Mouse (Mus musculus) hindbrain, embryonic 11.5 days (tissue): ENCODE results near the gene Tmem11. TPM values are rescaled to one million over a fixed set of nuclear protein-coding genes. Genes with fewer than 3 reads are reported as not detected.
"Not testable (repeated sequence)": the region's sequence is repeated elsewhere in the genome, so short reads cannot be mapped to it uniquely, and the experiment has no call there.

Source experiments
- ATAC-seq: fragments of 200-750 bp; cut with Nextera tagmentation; 2 replicates; pipeline ENCODE4 v1.8.0; 2017; ENCODE audit warnings: mild to moderate bottlenecking, moderate TSS enrichment, moderate library complexity; ENCODE audit not compliant: low FRiP score
- DNase-seq: peaks from one replicate; pipeline ENCODE4 v3.0.0-alpha.2; 2015; ENCODE audit warnings: low spot score
- H3K27ac ChIP-seq: fragments of 300-500 bp; sonication (generic); 2 replicates; pipeline ENCODE4 v1.5.1; 2014; ENCODE audit warnings: mild to moderate bottlenecking, low read depth, low read length
- H3K27me3 ChIP-seq: fragments of 300-500 bp; sonication (generic); 2 replicates; pipeline ENCODE4 v1.6.1; 2014; ENCODE audit warnings: mild to moderate bottlenecking, low read length, moderate library complexity, mixed read lengths; ENCODE audit not compliant: control insufficient read depth, insufficient read depth
- H3K36me3 ChIP-seq: fragments of 300-500 bp; sonication (generic); 2 replicates; pipeline ENCODE4 v1.6.1; 2014; ENCODE audit warnings: mild to moderate bottlenecking, low read length, moderate library complexity, mixed read lengths; ENCODE audit not compliant: control insufficient read depth, insufficient read depth
- H3K4me1 ChIP-seq: fragments of 300-500 bp; sonication (generic); replicated peaks from 2 replicates; pipeline ENCODE4 v1.6.1; 2014; ENCODE audit warnings: low read length, mixed read lengths; ENCODE audit not compliant: control insufficient read depth, insufficient read depth
- H3K4me2 ChIP-seq: fragments of 300-500 bp; sonication (generic); replicated peaks from 2 replicates; pipeline ENCODE4 v1.6.1; 2014; ENCODE audit warnings: mild to moderate bottlenecking, low read depth, low read length
- H3K4me3 ChIP-seq: fragments of 300-500 bp; sonication (generic); 2 replicates; pipeline ENCODE4 v1.5.1; 2014; ENCODE audit warnings: low read depth, low read length
- H3K9ac ChIP-seq: fragments of 300-500 bp; sonication (generic); 2 replicates; pipeline ENCODE4 v1.6.1; 2014; ENCODE audit warnings: low read depth, low read length
- H3K9me3 ChIP-seq: fragments of 300-500 bp; sonication (generic); 2 replicates; pipeline ENCODE4 v1.6.1; 2016; ENCODE audit warnings: low read length; ENCODE audit not compliant: control insufficient read depth
- WGBS: fragments of 180-500 bp; shearing (Covaris S2); extraction: QIAGEN DNeasy Blood & Tissue Kit; methylation state at CpG from one replicate; pipeline ENCODE4 v1.1.7; 2014; 5-methylcytosine and 5-hydroxymethylcytosine counted together
- polyA plus RNA-seq: library from polyadenylated mRNA; unstranded; fragments of >200 nt; fragmentation: Nextera tagmentation; extraction: Ambion mirVana; gene quantifications from 2 replicates; pipeline ENCODE4 v1.2.1, GENCODE M21; 2014

Gene Tmem11
- polyA plus RNA-seq, 1 experiment from 2014 or later: 62.4 TPM

GRCm38 (mm10) chr11:60878056-60878612 is 938 bp downstream of the Tmem11 start:
- peak overlapping the region; percentile 92 for H3K4me3 ChIP-seq
- ATAC-seq (peak; percentile 82), DNase-seq (no peak)
- H3K9me3 ChIP-seq: no peaks in the 10 kb centered on the region
- peak overlapping the region; percentile 88 for H3K9ac ChIP-seq
- under 1% methylated on average over 40 of the region's 52 CpGs for WGBS
- H3K27me3 ChIP-seq: no peaks in the 10 kb centered on the region
- H3K4me1 ChIP-seq: peaks cover 3% of the 10 kb centered on the region
- H3K36me3 ChIP-seq: no peaks in the 10 kb centered on the region
- peak overlapping the region; percentile 70 for H3K27ac ChIP-seq
- H3K4me2 ChIP-seq: peak overlapping the region; percentile 62

GRCm38 (mm10) chr11:60873101-60873500 is 6.0 kb downstream of the Tmem11 start:
- Histone ChIP-seq H3K4me2 (no peak overlapping the region), H3K27me3 (no peaks in the 10 kb centered on the region), H3K4me3 (no peak overlapping the region), H3K36me3 (no peaks in the 10 kb centered on the region), H3K27ac (no peak overlapping the region), H3K4me1 (peaks cover 3% of the 10 kb centered on the region), H3K9ac (no peak overlapping the region), H3K9me3 (no peaks in the 10 kb centered on the region)
- 89% methylated on average over 6 of the region's 6 CpGs for WGBS
- no peak for DNase-seq
- ATAC-seq: no peak

GRCm38 (mm10) chr11:60871409-60871808 is 7.7 kb downstream of the Tmem11 start:
- ATAC-seq: no peak

GRCm38 (mm10) chr11:60869471-60869870 is 9.6 kb downstream of the Tmem11 start:
- H3K9ac ChIP-seq, H3K4me1 ChIP-seq, DNase-seq, H3K36me3 ChIP-seq, H3K9me3 ChIP-seq, H3K27me3 ChIP-seq, H3K27ac ChIP-seq, ATAC-seq, H3K4me3 ChIP-seq, H3K4me2 ChIP-seq: not testable (repeated sequence)
- WGBS: 92% methylated on average over 6 of the region's 6 CpGs

More at GRCm38 (mm10) chr11:60871409-60871808, 7.7 kb downstream of the Tmem11 start:
- Histone ChIP-seq H3K27ac (no peak overlapping the region), H3K4me3 (no peak overlapping the region), H3K9ac (no peak overlapping the region), H3K4me2 (no peak overlapping the region), H3K4me1 (no peaks in the 10 kb centered on the region), H3K36me3 (no peaks in the 10 kb centered on the region), H3K9me3 (no peaks in the 10 kb centered on the region), H3K27me3 (no peaks in the 10 kb centered on the region)
- WGBS: 90% methylated on average over 4 of the region's 4 CpGs
- no peak for DNase-seq

- Histone ChIP-seq H3K4me2 (no peak overlapping the region), H3K27ac (no peak overlapping the region), H3K9me3 (no peaks in the 10 kb centered on the region), H3K9ac (no peak overlapping the region), H3K36me3 (0 out of 2 replicates have a peak, but pooled peaks cover 3% of the 10 kb centered on the region), H3K27me3 (no peaks in the 10 kb centered on the region), H3K4me1 (no peaks in the 10 kb centered on the region), H3K4me3 (no peak overlapping the region)
- WGBS: 64% methylated on average over 8 of the region's 8 CpGs
- ATAC-seq (no peak), DNase-seq (no peak)
These were observed 11.2 kb downstream of the Tmem11 start for GRCm38 (mm10) chr11:60867904-60868303.

- H3K9ac ChIP-seq: no peak overlapping the region
- 88% methylated on average over 3 of the region's 3 CpGs for WGBS
- H3K27me3 ChIP-seq: no peaks in the 10 kb centered on the region
- no peaks in the 10 kb centered on the region for H3K9me3 ChIP-seq
- H3K36me3 ChIP-seq: 0 out of 2 replicates have a peak, but pooled peaks cover 3% of the 10 kb centered on the region
- no peak overlapping the region for H3K27ac ChIP-seq
- H3K4me1 ChIP-seq: no peaks in the 10 kb centered on the region
- H3K4me3 ChIP-seq: no peak overlapping the region
- DNase-seq: no peak
- no peak for ATAC-seq
- no peak overlapping the region for H3K4me2 ChIP-seq
These were observed 11.6 kb downstream of the Tmem11 start for GRCm38 (mm10) chr11:60867456-60867855.

GRCm38 (mm10) chr11:60866021-60866420 is 13.1 kb downstream of the Tmem11 start:
- WGBS: 86% methylated on average over 2 of the region's 2 CpGs
- 0 out of 2 replicates have a peak, but pooled peaks cover 3% of the 10 kb centered on the region for H3K36me3 ChIP-seq
- H3K9ac ChIP-seq: no peak overlapping the region
- H3K27me3 ChIP-seq: no peaks in the 10 kb centered on the region
- H3K4me1 ChIP-seq: no peaks in the 10 kb centered on the region
- no peak for ATAC-seq
- H3K4me2 ChIP-seq: no peak overlapping the region
- no peak overlapping the region for H3K4me3 ChIP-seq
- no peaks in the 10 kb centered on the region for H3K9me3 ChIP-seq
- no peak overlapping the region for H3K27ac ChIP-seq
- no peak for DNase-seq

GRCm38 (mm10) chr11:60864916-60865315 is 14.2 kb downstream of the Tmem11 start:
- no peak for ATAC-seq
- H3K4me3 ChIP-seq: no peak overlapping the region
- H3K4me2 ChIP-seq: no peak overlapping the region
- no peaks in the 10 kb centered on the region for H3K27me3 ChIP-seq
- H3K9ac ChIP-seq: no peak overlapping the region
- H3K27ac ChIP-seq: no peak overlapping the region
- no peak for DNase-seq
- H3K36me3 ChIP-seq: 0 out of 2 replicates have a peak, but pooled peaks cover 5% of the 10 kb centered on the region
- no peaks in the 10 kb centered on the region for H3K9me3 ChIP-seq
- H3K4me1 ChIP-seq: no peaks in the 10 kb centered on the region
- WGBS: 94% methylated on average over 14 of the region's 14 CpGs

GRCm38 (mm10) chr11:60864166-60864565 is 14.9 kb downstream of the Tmem11 start:
- Histone ChIP-seq H3K4me1 (no peaks in the 10 kb centered on the region), H3K4me3 (no peak overlapping the region), H3K9ac (no peak overlapping the region), H3K4me2 (no peak overlapping the region), H3K36me3 (0 out of 2 replicates have a peak, but pooled peaks cover 5% of the 10 kb centered on the region), H3K27ac (no peak overlapping the region), H3K27me3 (no peaks in the 10 kb centered on the region), H3K9me3 (no peaks in the 10 kb centered on the region)
- ATAC-seq (no peak), DNase-seq (no peak)
- 93% methylated on average over 2 of the region's 2 CpGs for WGBS
